Mouse (Mus musculus) CH12.LX (cell line): ENCODE results near the gene Gorasp1. TPM values are rescaled to one million over a fixed set of nuclear protein-coding genes. Genes with fewer than 3 reads are reported as not detected.

Experiments used
- DNase-seq: peaks from one replicate; pipeline ENCODE4 v3.0.0-alpha.2; 2013; ENCODE audit errors: extremely low read depth
- H3K27ac ChIP-seq: 2 replicates; pipeline ENCODE4 v1.5.1; 2012; ENCODE audit warnings: low read depth, mild to moderate bottlenecking, control low read depth, moderate library complexity; ENCODE audit not compliant: insufficient read depth
- H3K27me3 ChIP-seq: replicated peaks from 2 replicates; pipeline ENCODE3; 2012; ENCODE audit warnings: inconsistent platforms
- H3K36me3 ChIP-seq, 2 experiments: replicated peaks in 1 of 2; 2 replicates each; pipeline versions ENCODE3 to v1.6.1; 2012; ENCODE audit warnings: inconsistent platforms in 1 of 2, low read length in 1 of 2, mild to moderate bottlenecking in 1 of 2, mixed read lengths in 1 of 2, moderate library complexity in 1 of 2; ENCODE audit not compliant: control insufficient read depth in 1 of 2, insufficient read depth in 1 of 2
- H3K4me1 ChIP-seq, 2 experiments: 2 replicates each; pipeline ENCODE4 v1.6.1; 2012; ENCODE audit warnings: inconsistent platforms in 1 of 2, moderate library complexity in 1 of 2; ENCODE audit not compliant: insufficient read depth in 2 of 2, control insufficient read depth in 1 of 2
- H3K4me2 ChIP-seq: 2 replicates; pipeline ENCODE4 v1.6.1; 2012; ENCODE audit warnings: low read depth, mild to moderate bottlenecking, control low read depth; ENCODE audit not compliant: poor library complexity, insufficient read depth, severe bottlenecking
- H3K4me3 ChIP-seq, 3 experiments: fragments of 150-350 bp in 1 of 3; sonication (generic) in 1 of 3; replicated peaks in 1 of 3; 2 replicates each; pipeline versions ENCODE3 to v1.5.1; 2011 to 2012; ENCODE audit warnings: low read depth in 2 of 3, low read length in 2 of 3, mild to moderate bottlenecking in 2 of 3, moderate library complexity in 2 of 3, control low read depth in 1 of 3, improper control_type of control experiment in 1 of 3, inconsistent platforms in 1 of 3, mixed read lengths in 1 of 3; ENCODE audit not compliant: poor library complexity in 1 of 3
- H3K79me2 ChIP-seq: replicated peaks from 2 replicates; pipeline ENCODE4 v1.6.1; 2012; ENCODE audit warnings: mild to moderate bottlenecking, moderate library complexity; ENCODE audit not compliant: control insufficient read depth, poor library complexity, insufficient read depth, severe bottlenecking; ENCODE audit errors: extremely low read depth
- H3K9ac ChIP-seq: 2 replicates; pipeline ENCODE4 v1.6.1; 2012; ENCODE audit warnings: low read depth, mild to moderate bottlenecking, control low read depth, moderate library complexity; ENCODE audit not compliant: insufficient read depth
- H3K9me3 ChIP-seq: replicated peaks from 2 replicates; pipeline ENCODE3; 2012; ENCODE audit warnings: low read length, inconsistent platforms, mixed read lengths
- BHLHE40 ChIP-seq: IDR thresholded peaks from 2 replicates; pipeline ENCODE4 v1.6.1; 2011; ENCODE audit warnings: mild to moderate bottlenecking, low read depth, low read length, improper control_type of control experiment
- ELF1 ChIP-seq: IDR thresholded peaks from 2 replicates; pipeline ENCODE4 v1.6.1; 2014; ENCODE audit warnings: low read depth, mild to moderate bottlenecking, inconsistent platforms, low read length, improper control_type of control experiment
- ETS1 ChIP-seq: conservative IDR thresholded peaks from 2 replicates; pipeline ENCODE4 v1.6.1; 2012; ENCODE audit warnings: low read depth, mild to moderate bottlenecking, inconsistent platforms, low read length, improper control_type of control experiment, moderate library complexity
- GABPA ChIP-seq: IDR thresholded peaks from 2 replicates; pipeline ENCODE4 v1.6.1; 2012; ENCODE audit warnings: low read depth, low read length, improper control_type of control experiment, inconsistent platforms; ENCODE audit not compliant: insufficient replicate concordance
- HCFC1 ChIP-seq: IDR thresholded peaks from 2 replicates; pipeline ENCODE4 v1.6.1; 2012; ENCODE audit warnings: low read depth, mild to moderate bottlenecking, inconsistent platforms, low read length, improper control_type of control experiment
- JUN ChIP-seq: IDR thresholded peaks from 2 replicates; pipeline ENCODE4 v1.6.1; 2011; ENCODE audit warnings: low read depth, mild to moderate bottlenecking, low read length, improper control_type of control experiment, moderate library complexity; ENCODE audit not compliant: insufficient read depth
- JUND ChIP-seq: conservative IDR thresholded peaks from 2 replicates; pipeline ENCODE4 v1.6.1; 2011; ENCODE audit warnings: low read depth, low read length, improper control_type of control experiment
- MAX ChIP-seq: IDR thresholded peaks from 2 replicates; pipeline ENCODE4 v1.6.1; 2011; ENCODE audit warnings: low read length, improper control_type of control experiment
- MAZ ChIP-seq: IDR thresholded peaks from 2 replicates; pipeline ENCODE4 v1.6.1; 2012; ENCODE audit warnings: low read depth, mild to moderate bottlenecking, inconsistent platforms, low read length, improper control_type of control experiment, moderate library complexity
- MXI1 ChIP-seq: IDR thresholded peaks from 2 replicates; pipeline ENCODE4 v1.6.1; 2011; ENCODE audit warnings: mild to moderate bottlenecking, low read depth, low read length, improper control_type of control experiment
- PAX5 ChIP-seq: IDR thresholded peaks from 2 replicates; pipeline ENCODE4 v1.6.1; 2012; ENCODE audit warnings: low read length, inconsistent platforms, mixed read lengths
- POLR2A ChIP-seq: IDR thresholded peaks from 2 replicates; pipeline ENCODE4 v1.6.1; 2011; ENCODE audit warnings: low read depth, mild to moderate bottlenecking, improper control_type of control experiment, low read length
- POLR2AphosphoS2 ChIP-seq: IDR thresholded peaks from 2 replicates; pipeline ENCODE4 v1.6.1; 2011; ENCODE audit warnings: low read depth, low read length, improper control_type of control experiment
- RAD21 ChIP-seq: IDR thresholded peaks from 2 replicates; pipeline ENCODE4 v1.6.1; 2011; ENCODE audit warnings: low read depth, mild to moderate bottlenecking, low read length, improper control_type of control experiment, moderate library complexity
- SIN3A ChIP-seq: IDR thresholded peaks from 2 replicates; pipeline ENCODE4 v1.6.1; 2012; ENCODE audit warnings: low read length, improper control_type of control experiment, inconsistent platforms
- TBP ChIP-seq: conservative IDR thresholded peaks from 2 replicates; pipeline ENCODE4 v1.6.1; 2011; ENCODE audit warnings: low read depth, low read length, improper control_type of control experiment
- UBTF ChIP-seq: IDR thresholded peaks from 2 replicates; pipeline ENCODE4 v1.6.1; 2012; ENCODE audit warnings: low read depth, mild to moderate bottlenecking, inconsistent platforms, low read length, improper control_type of control experiment, moderate library complexity
- USF2 ChIP-seq: conservative IDR thresholded peaks from 2 replicates; pipeline ENCODE4 v1.6.1; 2011; ENCODE audit warnings: low read depth, low read length, improper control_type of control experiment
- ZC3H11A ChIP-seq: IDR thresholded peaks from 2 replicates; pipeline ENCODE4 v1.6.1; 2012; ENCODE audit warnings: low read depth, mild to moderate bottlenecking, inconsistent platforms, low read length, improper control_type of control experiment
- ZNF384 ChIP-seq: IDR thresholded peaks from 2 replicates; pipeline ENCODE4 v1.6.1; 2012; ENCODE audit warnings: low read depth, low read length, improper control_type of control experiment, inconsistent platforms
- dilution Hi-C: fragments of 300-500 bp; cut with MboI; formaldehyde crosslinking; loops from 2 replicates; pipeline ENCODE4 v1.14.3; 2020; ENCODE audit warnings: low sequenced_read_pairs; ENCODE audit not compliant: extremely low pct_unique_long_range_greater_than_20kb, extremely low pct_ligation_motif_present
- in situ Hi-C: fragments of 300-500 bp; cut with MboI; formaldehyde crosslinking; loops from 3 replicates; pipeline ENCODE4 v1.14.3; 2019; ENCODE audit warnings: low sequenced_read_pairs, low pct_ligation_motif_present, low pct_unique_long_range_greater_than_20kb, mixed read lengths
- polyA plus RNA-seq: library from polyadenylated mRNA; unstranded; fragments of >175 nt; gene quantifications from 2 replicates; pipeline ENCODE4 v1.2.1, GENCODE M21; 2012; ENCODE audit warnings: low read depth; ENCODE audit not compliant: insufficient read length
- total RNA-seq, 2 experiments: library from RNA; depleted of rRNA; stranded (reverse); fragments of 300-350 nt in 1 of 2; fragments of >200 nt in 1 of 2; gene quantifications; 2 replicates each; pipeline ENCODE4 v1.2.3; 2012 to 2014

Gorasp1 gene
- total and polyA plus RNA-seq, 3 experiments = 8.7 to 12.6 (median 9.2) TPM

GRCm38 (mm10) chr9:119888843-119889246 is 48.5 kb downstream of the Gorasp1 start:
- peaks cover 0 to 20% of the 10 kb centered on the region in 2 experiments; a peak in 1 of 4 replicates for H3K4me1 ChIP-seq
- dilution Hi-C loops (no loop called here), in situ Hi-C loops (loop anchor here (10.0 to 25.0 kb wide), 3 partner anchors 94 to 427 kb away; no protein-coding TSS in a partner anchor)
- H3K36me3 ChIP-seq = no peaks in the 10 kb centered on the region
- no peak overlapping the region for H3K27ac ChIP-seq
- H3K9ac ChIP-seq = no peak overlapping the region
- no peak for DNase-seq
- H3K4me2 ChIP-seq = no peak overlapping the region
- TF ChIP-seq UBTF (no peak), JUND (no peak), ELF1 (no peak), TBP (no peak), POLR2A (no peak), PAX5 (no peak), ZC3H11A (no peak), GABPA (no peak), MAX (no peak), HCFC1 (no peak), MXI1 (no peak), SIN3A (no peak), ETS1 (no peak), POLR2AphosphoS2 (no peak), JUN (no peak), MAZ (no peak), BHLHE40 (no peak), RAD21 (no peak), USF2 (no peak)
- H3K9me3 ChIP-seq = peaks cover 4% of the 10 kb centered on the region
- no peak overlapping the region for H3K4me3 ChIP-seq
- no peaks in the 10 kb centered on the region for H3K27me3 ChIP-seq
- no peaks in the 10 kb centered on the region for H3K79me2 ChIP-seq

GRCm38 (mm10) chr9:119887144-119887901 is 50.0 kb downstream of the Gorasp1 start:
- peaks cover 11% of the 10 kb centered on the region for H3K27me3 ChIP-seq
- H3K4me1 ChIP-seq = peaks cover 0 to 17% of the 10 kb centered on the region in 2 experiments; a peak in 1 of 4 replicates
- no peak overlapping the region for H3K27ac ChIP-seq
- H3K9ac ChIP-seq = no peak overlapping the region
- H3K4me2 ChIP-seq = no peak overlapping the region
- TF ChIP-seq SIN3A (no peak), ZNF384 (no peak)
- no peaks in the 10 kb centered on the region for H3K36me3 ChIP-seq
- dilution Hi-C loops (no loop called here), in situ Hi-C loops (loop anchor here (10.0 to 25.0 kb wide), 3 partner anchors 93 to 425 kb away; no protein-coding TSS in a partner anchor)
- no peak overlapping the region for H3K4me3 ChIP-seq
- peak; percentile 38 for DNase-seq
- H3K79me2 ChIP-seq = no peaks in the 10 kb centered on the region
- H3K9me3 ChIP-seq = peaks cover 7% of the 10 kb centered on the region

Other genes starting within 250 kb of the Gorasp1 start
- not detected in 2 replicates for gene Scn10a, start 218.2 kb downstream of the Gorasp1 start, total RNA-seq (2012; rRNA removed)
- not detected in 2 replicates for gene Scn10a, start 218.2 kb downstream of the Gorasp1 start, total RNA-seq (2014; rRNA removed)
- not detected in 2 replicates for gene Scn10a, start 218.2 kb downstream of the Gorasp1 start, polyA plus RNA-seq
- gene Scn11a, start 112.1 kb downstream of the Gorasp1 start, total RNA-seq (2012; rRNA removed) = 0.04 and 0.13 TPM in 2 replicates
- gene Scn11a, start 112.1 kb downstream of the Gorasp1 start, total RNA-seq (2014; rRNA removed) = 0.13 and 0.23 TPM in 2 replicates
- 0.54 and 0.63 TPM in 2 replicates for gene Scn11a, start 112.1 kb downstream of the Gorasp1 start, polyA plus RNA-seq
- 26.7 and 26.9 TPM in 2 replicates for gene Wdr48, start 42.7 kb downstream of the Gorasp1 start, total RNA-seq (2012; rRNA removed)
- 31.0 and 32.3 TPM in 2 replicates for gene Wdr48, start 42.7 kb downstream of the Gorasp1 start, total RNA-seq (2014; rRNA removed)
- 31.6 and 32.0 TPM in 2 replicates for gene Wdr48, start 42.7 kb downstream of the Gorasp1 start, polyA plus RNA-seq
- 0.13 and 0.21 TPM in 2 replicates for gene Ttc21a, start within 50 bp of the Gorasp1 start, total RNA-seq (2012; rRNA removed)
- 0.19 TPM in 1 of 2 replicates, not detected in the other for gene Ttc21a, start within 50 bp of the Gorasp1 start, total RNA-seq (2014; rRNA removed)
- gene Ttc21a, start within 50 bp of the Gorasp1 start, polyA plus RNA-seq = 0.47 and 0.48 TPM in 2 replicates
- gene Csrnp1, start 47.1 kb upstream of the Gorasp1 start, total RNA-seq (2012; rRNA removed) = 15.5 and 15.7 TPM in 2 replicates
- gene Csrnp1, start 47.1 kb upstream of the Gorasp1 start, total RNA-seq (2014; rRNA removed) = 5.7 and 8.6 TPM in 2 replicates
- gene Csrnp1, start 47.1 kb upstream of the Gorasp1 start, polyA plus RNA-seq = 7.8 and 8.1 TPM in 2 replicates
- not detected in 2 replicates for gene Xirp1, start 86.0 kb upstream of the Gorasp1 start, total RNA-seq (2012; rRNA removed)
- not detected in 2 replicates for gene Xirp1, start 86.0 kb upstream of the Gorasp1 start, total RNA-seq (2014; rRNA removed)
- gene Xirp1, start 86.0 kb upstream of the Gorasp1 start, polyA plus RNA-seq = not detected in 2 replicates
- gene Cx3cr1, start 132.3 kb upstream of the Gorasp1 start, total RNA-seq (2012; rRNA removed) = not detected in 2 replicates
- not detected in 2 replicates for gene Cx3cr1, start 132.3 kb upstream of the Gorasp1 start, total RNA-seq (2014; rRNA removed)
- 0.06 and 0.08 TPM in 2 replicates for gene Cx3cr1, start 132.3 kb upstream of the Gorasp1 start, polyA plus RNA-seq
- not detected in 2 replicates for gene Ccr8, start 154.5 kb upstream of the Gorasp1 start, total RNA-seq (2012; rRNA removed)
- not detected in 2 replicates for gene Ccr8, start 154.5 kb upstream of the Gorasp1 start, total RNA-seq (2014; rRNA removed)
- gene Ccr8, start 154.5 kb upstream of the Gorasp1 start, polyA plus RNA-seq = not detected in 2 replicates
- gene Slc25a38, start 172.8 kb upstream of the Gorasp1 start, total RNA-seq (2012; rRNA removed) = 20.3 and 25.3 TPM in 2 replicates
- gene Slc25a38, start 172.8 kb upstream of the Gorasp1 start, total RNA-seq (2014; rRNA removed) = 22.3 and 24.3 TPM in 2 replicates
- 24.4 and 26.1 TPM in 2 replicates for gene Slc25a38, start 172.8 kb upstream of the Gorasp1 start, polyA plus RNA-seq
- 3,568 and 3,991 TPM in 2 replicates for gene Rpsa, start 190.1 kb upstream of the Gorasp1 start, total RNA-seq (2012; rRNA removed)
- 4,012 and 4,053 TPM in 2 replicates for gene Rpsa, start 190.1 kb upstream of the Gorasp1 start, total RNA-seq (2014; rRNA removed)
- gene Rpsa, start 190.1 kb upstream of the Gorasp1 start, polyA plus RNA-seq = 3,250 and 3,563 TPM in 2 replicates
- not detected in 2 replicates for gene Mobp, start 212.1 kb upstream of the Gorasp1 start, total RNA-seq (2012; rRNA removed)
- not detected in 2 replicates for gene Mobp, start 212.1 kb upstream of the Gorasp1 start, total RNA-seq (2014; rRNA removed)
- gene Mobp, start 212.1 kb upstream of the Gorasp1 start, polyA plus RNA-seq = 0.17 TPM in 1 of 2 replicates, not detected in the other